Mouse (Mus musculus) embryonic stem cell, embryonic (primary cell): ENCODE measurements around the gene Rab5c.

ENCODE experiments used
- CTCF ChIA-PET, 4 experiments: fragments of 300-600 bp in 2 of 4; fragments of 350-600 bp in 2 of 4; sonication (Branson Sonifier 250); formaldehyde crosslinking; loops; one replicate each; lab custom pipeline; 2022; ENCODE audit warnings: inconsistent platforms in 2 of 4; lab: Charles Lee
- POLR2A ChIA-PET, 4 experiments: fragments of 300-600 bp in 2 of 4; fragments of 350-600 bp in 2 of 4; sonication (Branson Sonifier 250); formaldehyde crosslinking; loops; one replicate each; lab custom pipeline; 2022; ENCODE audit warnings: antibody characterized with exemption in 4 of 4, inconsistent platforms in 1 of 4; lab: Charles Lee

Rab5c gene

DNA sequence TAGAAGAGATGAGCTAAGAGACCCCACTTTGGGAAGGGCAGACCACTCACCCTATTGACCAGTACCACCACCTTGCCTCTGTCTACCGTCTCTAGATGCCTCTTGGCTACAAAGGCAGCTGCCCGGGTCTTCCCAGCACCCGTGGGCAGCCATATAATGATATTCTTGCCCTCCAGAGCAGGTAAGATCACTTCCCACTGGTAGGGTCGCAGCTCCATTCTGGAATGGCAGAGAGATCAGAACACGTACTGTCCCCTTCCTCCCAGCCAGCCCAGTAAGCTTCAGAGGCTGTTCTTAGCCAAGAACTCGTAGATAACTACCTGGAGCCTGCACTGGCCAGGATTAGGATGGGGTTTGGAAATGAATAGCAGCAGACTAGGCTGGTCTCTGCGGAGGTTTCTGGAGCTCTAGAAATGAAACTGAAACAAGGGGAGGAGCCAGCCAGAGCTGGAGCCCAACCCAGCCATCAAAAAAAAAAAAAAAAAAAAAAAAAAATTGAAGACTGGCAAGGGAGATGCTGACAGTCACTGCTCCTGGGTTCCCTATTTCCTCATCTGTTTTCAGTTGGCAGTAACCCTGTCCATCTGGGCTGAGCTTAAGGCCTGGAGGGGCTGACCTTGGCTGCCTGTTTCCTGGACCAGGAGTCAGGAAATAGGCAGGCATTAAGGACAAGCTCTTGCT, 34.0 kb downstream of the Rab5c start, which contains the start of gene Dhx58:
TSS of gene Dhx58 (minus strand) at position 421 of the 681 bp plus-strand sequence.
- CTCF ChIA-PET, result interaction anchor here (0.5 to 3.0 kb wide), 15 partner anchors 9 to 1867 kb away, joined by 3 to 13 read pairs (median 4); partner anchors contain the start of gene Acly (in 1 of the 4)
- POLR2A ChIA-PET, result interaction anchor here (0.6 to 3.7 kb wide), 24 partner anchors 8 to 807 kb away, joined by 3 to 26 read pairs (median 4); partner anchors contain the start of genes Kat2a (in 2 of the 4), Dnajc7 (in 1 of the 4), Hspb9 (in 1 of the 4) and Nkiras2 (in 1 of the 4)

DNA sequence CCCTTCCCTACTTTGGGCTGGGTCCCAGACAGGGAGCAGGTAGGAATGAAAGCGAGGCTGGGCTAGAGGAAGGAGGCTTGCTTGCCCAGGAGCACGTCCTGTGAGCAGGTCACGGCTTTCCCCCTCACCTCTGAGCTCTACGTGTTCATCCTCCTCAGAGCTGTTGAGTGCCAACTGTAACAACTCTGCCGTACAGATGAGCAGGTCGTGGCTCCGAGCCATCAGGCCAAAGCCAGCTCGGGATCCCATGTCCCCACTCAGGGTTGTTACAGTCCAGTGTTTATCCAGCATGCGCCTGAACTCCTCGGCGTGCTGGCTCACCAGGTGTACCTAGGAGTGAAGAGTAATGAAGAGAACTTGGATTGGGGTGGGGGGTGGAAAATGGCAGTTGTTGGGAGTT, 34.6 kb downstream of the Rab5c start:
- CTCF ChIA-PET, result interaction anchor here in 3 of 4 experiments (0.5 to 3.0 kb wide), 11 partner anchors 8 to 254 kb away, joined by 3 to 13 read pairs (median 7); partner anchors contain the start of gene Acly (in 1 of the 3)

DNA sequence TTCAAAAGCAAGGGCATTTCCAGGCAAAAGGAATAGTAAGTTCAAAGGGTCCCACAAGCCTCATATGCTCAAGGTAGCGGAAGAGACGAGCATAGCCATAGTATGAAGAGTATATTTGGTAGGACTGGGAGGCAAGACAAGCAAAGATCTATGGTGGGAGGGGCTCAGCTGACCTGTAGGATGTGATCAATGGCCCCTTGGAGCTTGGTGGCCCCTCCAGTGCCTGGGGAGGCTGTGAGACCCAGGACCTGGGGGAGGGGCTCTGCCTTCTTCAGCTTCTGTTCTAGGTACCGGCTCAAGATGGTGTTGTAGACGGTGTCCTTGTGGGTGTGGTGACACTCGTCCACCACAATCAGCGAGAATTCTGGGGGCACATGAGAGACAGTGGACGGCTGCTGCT, 35.1 kb downstream of the Rab5c start:
- ChIA-PET POLR2A (interaction anchor here (0.6 to 3.7 kb wide), 15 partner anchors 9 to 806 kb away, joined by 3 to 26 read pairs (median 4); partner anchors contain the start of genes Kat2a (in 2 of the 4), Hspb9 (in 1 of the 4), Nkiras2 (in 1 of the 4) and Rab5c (in 1 of the 4)), CTCF (interaction anchor here (0.6 to 3.0 kb wide), 11 partner anchors 8 to 254 kb away, joined by 3 to 13 read pairs (median 7); partner anchors contain the start of gene Acly (in 1 of the 4))

More for the DNA sequence above, 34.6 kb downstream of the Rab5c start:
- POLR2A ChIA-PET, result interaction anchor here (0.6 to 3.7 kb wide), 16 partner anchors 8 to 807 kb away, joined by 3 to 26 read pairs (median 4); partner anchors contain the start of genes Kat2a (in 2 of the 4), Hspb9 (in 1 of the 4), Nkiras2 (in 1 of the 4) and Rab5c (in 1 of the 4)

DNA sequence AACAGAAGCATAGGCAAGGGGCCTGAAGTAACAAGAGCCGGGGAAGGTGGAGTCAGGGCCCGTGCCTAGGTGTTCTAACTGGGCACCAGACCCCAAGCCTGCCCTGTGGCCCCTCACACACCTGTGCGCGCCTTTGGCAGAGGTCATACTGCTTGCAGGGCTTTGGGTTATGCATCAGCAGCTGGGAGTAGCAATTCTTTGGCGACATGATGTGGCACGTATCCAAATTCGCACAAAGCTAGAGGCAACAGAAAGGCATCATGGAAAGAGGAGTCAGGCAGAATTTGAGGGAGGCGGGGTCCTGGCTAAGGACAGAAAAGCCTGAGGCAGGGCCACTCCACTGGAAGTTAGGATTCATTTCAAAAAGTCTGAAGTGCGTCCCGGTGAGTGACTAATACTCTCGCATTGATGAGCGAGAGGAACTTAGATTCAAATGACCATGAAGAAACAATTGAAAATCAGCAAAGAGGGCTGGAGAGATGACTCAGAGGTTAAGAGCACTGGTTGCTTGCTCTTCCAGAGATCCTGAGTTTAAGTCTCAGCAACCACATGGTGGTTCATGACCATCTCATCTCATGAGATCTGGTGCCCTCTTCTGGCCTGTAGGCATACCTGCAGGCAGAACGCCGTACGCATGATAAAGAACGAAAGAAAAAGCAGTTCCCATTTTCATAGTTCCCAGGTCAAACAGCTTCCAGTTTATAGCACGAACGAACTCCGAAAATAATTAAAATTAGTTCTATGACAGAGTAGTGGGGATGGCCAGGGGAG, 35.7 kb downstream of the Rab5c start:
- ChIA-PET CTCF (interaction anchor here (0.6 to 5.3 kb wide), 14 partner anchors 8 to 255 kb away, joined by 3 to 14 read pairs (median 4); partner anchors contain the start of gene Hspb9 (in 1 of the 4)), POLR2A (interaction anchor here in 2 of 4 experiments (1.0 to 3.7 kb wide), 10 partner anchors 9 to 230 kb away, joined by 3 to 26 read pairs (median 4); partner anchors contain the start of genes Kat2a (in 2 of the 2), Klhl11 (in 1 of the 2) and Zfp385c (in 1 of the 2))

DNA sequence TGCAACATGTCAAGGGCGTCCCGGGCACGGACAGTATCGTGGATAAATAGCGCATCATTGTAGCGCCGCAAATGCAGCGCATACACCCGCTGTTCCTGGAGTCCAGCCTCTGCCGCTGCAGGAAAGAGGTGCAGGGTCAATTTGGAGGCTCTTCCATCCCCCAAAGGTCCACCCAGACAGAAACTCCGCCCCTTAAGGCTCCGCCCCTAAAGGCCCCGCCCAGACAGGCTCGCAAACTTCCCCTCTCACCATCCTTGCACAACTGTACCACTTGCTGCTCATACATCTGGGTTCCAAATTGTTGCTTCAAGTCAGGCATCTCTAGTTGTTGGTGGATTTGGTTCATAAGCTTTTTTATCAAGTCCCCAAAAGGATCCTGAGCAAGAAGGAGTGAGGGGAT, 36.7 kb downstream of the Rab5c start:
- CTCF ChIA-PET, result interaction anchor here in 3 of 4 experiments (0.5 to 5.3 kb wide), 6 partner anchors 13 to 121 kb away, joined by 3 to 14 read pairs (median 4); partner anchors contain the start of gene Hspb9 (in 1 of the 3)

DNA sequence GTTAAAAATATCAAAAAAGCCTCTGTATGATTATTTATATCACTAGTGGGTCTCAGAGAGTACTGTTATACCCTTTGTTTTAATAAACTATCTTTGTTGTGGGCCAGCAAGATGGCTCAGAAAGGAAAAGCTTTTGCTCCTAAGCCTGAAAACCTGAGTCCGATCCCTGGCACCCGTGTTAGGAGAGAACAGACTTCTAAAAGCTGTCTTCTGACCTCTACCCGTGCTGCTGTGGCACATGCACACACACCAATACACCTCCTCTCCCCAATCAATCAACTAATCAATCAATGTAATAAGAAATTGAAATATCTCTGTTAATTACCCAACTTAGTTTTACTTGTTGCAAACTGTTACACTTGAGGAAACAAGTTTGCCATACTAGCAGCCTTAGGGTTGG, 37.3 kb downstream of the Rab5c start:
- ChIA-PET CTCF (interaction anchor here in 3 of 4 experiments (0.5 to 5.3 kb wide), 7 partner anchors 14 to 339 kb away, joined by 3 to 18 read pairs (median 5); partner anchors contain the start of gene Hspb9 (in 1 of the 3)), POLR2A (interaction anchor here in 2 of 4 experiments (0.6 to 3.7 kb wide), 6 partner anchors 8 to 72 kb away, joined by 3 to 26 read pairs (median 3); partner anchors contain the start of genes Kat2a (in 1 of the 2) and Zfp385c (in 1 of the 2))

More for the DNA sequence above, 36.7 kb downstream of the Rab5c start:
- POLR2A ChIA-PET, result interaction anchor here in 2 of 4 experiments (0.6 to 3.7 kb wide), 7 partner anchors 9 to 73 kb away, joined by 3 to 26 read pairs (median 3); partner anchors contain the start of genes Kat2a (in 1 of the 2) and Zfp385c (in 1 of the 2)

DNA sequence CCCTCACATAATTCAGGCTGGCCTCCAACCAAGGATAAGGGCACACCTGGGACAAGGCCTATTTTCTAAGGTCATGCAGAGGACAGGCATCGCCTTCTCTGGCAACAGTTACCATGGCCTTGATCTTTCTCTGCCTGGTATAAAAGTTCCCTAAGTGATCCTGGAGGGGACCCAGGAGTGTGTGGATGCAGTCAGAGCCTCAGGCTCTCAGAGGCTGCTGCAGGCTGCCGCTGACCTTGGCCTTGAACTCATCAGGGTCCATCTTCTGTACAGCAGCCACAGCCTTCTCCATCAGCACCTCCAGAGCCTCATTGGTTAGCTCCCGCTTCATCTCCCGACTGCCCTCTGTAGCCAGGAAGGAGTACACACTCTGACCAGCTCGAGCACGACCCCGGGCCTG, 40.1 kb downstream of the Rab5c start:
- CTCF ChIA-PET, result interaction anchor here in 2 of 4 experiments (0.8 to 5.3 kb wide), 2 partner anchors 52 to 71 kb away, joined by 3 to 14 read pairs; no protein-coding TSS in a partner anchor
- POLR2A ChIA-PET, result no interaction called here

DNA sequence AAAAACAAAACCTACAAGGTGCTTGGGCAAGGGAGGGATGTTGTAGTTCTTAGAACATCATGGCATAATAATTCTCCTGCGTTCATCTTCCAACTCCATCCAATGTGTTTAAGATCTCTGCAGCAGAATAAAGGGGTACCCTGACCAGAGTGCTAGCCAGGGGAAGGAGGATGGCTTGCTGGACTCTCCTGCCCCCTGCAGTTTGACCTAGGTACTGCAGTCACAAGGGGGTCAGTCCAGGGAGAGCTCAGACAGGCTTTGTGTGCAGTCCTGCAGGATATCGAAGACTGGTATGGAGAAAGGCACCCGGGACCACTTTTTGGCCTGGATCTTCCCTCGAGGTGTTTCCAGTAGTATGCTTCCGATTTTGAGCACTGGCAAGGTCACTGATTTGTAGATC, 43.1 kb downstream of the Rab5c start:
- ChIA-PET CTCF (interaction anchor here (0.5 to 3.8 kb wide), 61 partner anchors 9 to 363 kb away, joined by 3 to 34 read pairs (median 4); partner anchors contain the start of genes Nkiras2 (in 3 of the 4), Dhx58 (in 2 of the 4), Dnajc7 (in 2 of the 4) and Acly (in 1 of the 4)), POLR2A (interaction anchor here in 2 of 4 experiments (0.6 to 2.2 kb wide), 7 partner anchors 10 to 264 kb away, joined by 3 to 7 read pairs (median 3); partner anchors contain the start of genes Dnajc7 (in 1 of the 2) and Nkiras2 (in 1 of the 2))

DNA sequence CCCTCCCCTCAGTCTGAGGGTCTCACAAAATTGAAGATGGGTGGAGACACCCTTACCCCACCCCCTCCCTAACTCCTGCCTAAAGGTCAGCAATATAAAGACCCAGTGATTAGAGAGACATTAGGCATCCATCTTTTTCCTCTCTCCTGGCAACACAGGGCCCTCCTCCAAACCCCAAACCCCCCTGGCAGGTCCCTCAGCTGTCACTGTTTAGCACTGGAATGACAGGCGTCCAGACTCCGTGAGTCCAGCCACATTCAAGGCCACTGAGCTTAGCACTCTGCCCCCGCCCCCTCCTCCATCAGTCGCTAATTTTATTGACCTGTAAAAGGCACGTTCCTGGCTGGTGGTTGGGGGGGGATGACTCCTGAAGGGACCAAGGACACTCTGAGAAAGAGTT, 44.9 kb downstream of the Rab5c start:
- ChIA-PET POLR2A (interaction anchor here (0.6 to 2.2 kb wide), 15 partner anchors 8 to 165 kb away, joined by 3 to 21 read pairs (median 3); partner anchors contain the start of genes Acly (in 1 of the 4), Dhx58 (in 1 of the 4), Dnajc7 (in 1 of the 4) and Nkiras2 (in 1 of the 4)), CTCF (interaction anchor here (0.6 to 3.8 kb wide), 8 partner anchors 11 to 296 kb away, joined by 3 to 34 read pairs (median 3); partner anchors contain the start of gene Jup (in 1 of the 4))

DNA sequence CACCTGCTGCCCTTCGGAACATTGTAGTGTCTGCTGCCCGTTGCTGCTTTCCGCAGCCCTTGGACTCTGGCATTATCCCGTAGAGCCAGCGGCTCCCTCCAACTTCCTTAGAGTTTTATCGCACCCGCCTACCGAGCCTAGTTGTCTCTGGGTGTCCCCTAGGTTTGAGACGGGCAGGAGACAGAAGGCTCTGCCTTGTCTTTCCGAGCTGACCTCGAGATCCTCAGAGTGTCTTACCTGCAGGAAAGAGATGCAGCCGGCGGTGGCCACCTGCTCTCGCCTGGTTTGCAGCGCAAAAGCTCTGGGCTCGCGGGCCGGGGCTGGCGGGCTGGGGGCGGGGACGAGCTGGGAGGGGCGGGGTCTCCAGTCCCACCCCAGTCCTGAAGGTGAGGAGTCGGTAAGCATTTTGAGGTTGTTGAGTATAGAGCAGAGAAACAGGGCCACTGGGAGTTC, 45.8 kb downstream of the Rab5c start, which contains the start of gene Zfp385c:
TSS of gene Zfp385c (minus strand) at position 292 of the 453 bp plus-strand sequence.
- ChIA-PET CTCF (interaction anchor here (0.7 to 3.8 kb wide), 16 partner anchors 9 to 327 kb away, joined by 3 to 34 read pairs (median 3); partner anchors contain the start of gene Acly (in 1 of the 4)), POLR2A (interaction anchor here (0.6 to 2.2 kb wide), 27 partner anchors 9 to 373 kb away, joined by 3 to 21 read pairs (median 3); partner anchors contain the start of genes Acly (in 1 of the 4), Cavin1 (in 1 of the 4), Dhx58 (in 1 of the 4) and Eif1 (in 1 of the 4))

DNA sequence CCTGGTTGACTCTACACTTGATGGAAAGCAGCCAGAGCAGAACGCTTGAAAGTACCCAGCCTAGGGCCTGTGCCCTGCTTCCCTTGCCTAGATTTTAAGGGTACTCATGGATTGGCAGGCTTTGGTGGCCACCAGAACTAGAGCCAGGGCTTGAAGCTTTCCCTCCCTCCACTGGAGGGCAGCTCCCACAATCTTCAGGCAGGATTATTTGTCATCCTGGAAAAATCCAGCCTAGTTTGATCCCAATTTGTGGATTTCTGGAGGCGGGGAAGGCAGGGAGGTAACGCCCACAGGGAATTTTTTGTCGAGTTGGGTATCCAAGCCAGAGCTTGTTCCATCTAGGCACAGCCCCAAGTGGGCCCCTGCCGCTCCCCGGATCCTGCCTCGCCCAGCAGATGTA, 47.6 kb downstream of the Rab5c start:
- POLR2A ChIA-PET, result interaction anchor here in 3 of 4 experiments (0.6 to 2.1 kb wide), 12 partner anchors 8 to 390 kb away, joined by 3 to 7 read pairs (median 3); partner anchors contain the start of genes Acly (in 1 of the 3) and Eif1 (in 1 of the 3)
- CTCF ChIA-PET, result interaction anchor here (0.6 to 1.3 kb wide), 6 partner anchors 44 to 163 kb away, joined by 3 to 5 read pairs (median 4); partner anchors contain the start of gene Dnajc7 (in 1 of the 4)

DNA sequence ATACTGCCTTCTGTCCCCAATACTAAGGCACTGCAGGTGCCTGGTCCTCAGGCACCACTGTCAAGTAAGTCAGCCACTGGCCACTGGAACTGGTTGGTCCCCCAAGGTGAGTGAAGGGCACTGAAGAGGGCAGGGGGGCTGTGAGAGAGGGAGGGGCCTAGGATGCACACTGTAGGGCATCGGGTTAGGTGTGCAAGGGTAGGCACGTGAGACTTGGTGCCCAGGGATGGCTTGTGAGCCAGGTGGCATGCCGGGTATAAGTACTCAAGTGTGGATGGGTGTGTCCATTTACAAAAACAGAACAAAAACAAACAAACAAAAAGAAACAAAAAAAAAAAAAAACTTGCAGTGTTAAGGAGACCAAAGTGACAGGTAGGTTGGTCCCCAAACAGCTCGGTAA, 49.6 kb downstream of the Rab5c start:
- POLR2A ChIA-PET, result interaction anchor here in 2 of 4 experiments (0.7 to 0.8 kb wide), 2 partner anchors 9 to 92 kb away, joined by 3 to 4 read pairs; no protein-coding TSS in a partner anchor
- CTCF ChIA-PET, result no interaction called here

DNA sequence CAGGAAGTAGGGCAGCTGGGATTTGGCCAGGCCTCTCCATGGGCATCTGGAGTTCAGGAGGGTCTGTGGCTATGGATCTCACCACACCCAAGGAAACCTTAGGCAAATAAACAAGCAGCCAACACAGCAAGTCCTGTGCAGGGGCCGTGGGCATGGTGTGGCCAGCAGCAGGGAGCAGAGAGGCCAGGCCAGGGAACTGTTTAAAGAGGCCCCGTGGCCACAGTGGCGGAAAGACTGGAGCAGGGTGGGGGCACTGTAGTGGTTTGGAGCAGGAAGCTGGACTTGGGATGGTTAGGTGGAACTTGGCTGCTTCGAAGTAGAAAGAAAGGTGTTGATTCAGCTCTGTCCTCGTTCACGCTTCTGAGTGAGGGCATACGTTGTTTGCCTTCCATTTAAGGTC, 50.8 kb downstream of the Rab5c start:
- CTCF ChIA-PET, result interaction anchor here in 2 of 4 experiments (0.6 to 0.7 kb wide), 2 partner anchors 117 to 192 kb away, joined by 3 to 4 read pairs; no protein-coding TSS in a partner anchor
- POLR2A ChIA-PET, result no interaction called here

DNA sequence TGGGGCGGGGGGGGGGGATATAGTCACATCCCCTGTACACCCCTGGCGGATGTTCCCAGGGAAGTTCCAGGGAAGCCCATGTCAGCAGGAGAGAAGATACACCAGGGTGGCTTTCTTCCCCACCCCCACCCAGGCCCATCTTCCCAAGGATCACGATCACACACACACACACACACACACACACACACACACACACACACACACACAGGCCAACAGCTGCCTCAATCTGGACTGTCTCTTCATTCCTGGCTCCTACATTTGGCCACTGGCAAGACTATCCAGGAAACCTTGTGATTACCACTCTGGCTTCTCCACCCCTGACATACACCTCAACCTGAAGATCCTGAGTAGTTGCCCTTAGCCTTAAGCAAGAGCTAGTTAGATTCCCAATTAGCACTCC, 52.6 kb downstream of the Rab5c start:
- ChIA-PET CTCF (interaction anchor here in 3 of 4 experiments (0.7 to 1.5 kb wide), 3 partner anchors 10 to 1973 kb away, joined by 3 to 6 read pairs (median 4); no protein-coding TSS in a partner anchor), POLR2A (interaction anchor here in 2 of 4 experiments (0.6 to 1.0 kb wide), 4 partner anchors 10 to 717 kb away, joined by 3 to 4 read pairs (median 4); no protein-coding TSS in a partner anchor)

DNA sequence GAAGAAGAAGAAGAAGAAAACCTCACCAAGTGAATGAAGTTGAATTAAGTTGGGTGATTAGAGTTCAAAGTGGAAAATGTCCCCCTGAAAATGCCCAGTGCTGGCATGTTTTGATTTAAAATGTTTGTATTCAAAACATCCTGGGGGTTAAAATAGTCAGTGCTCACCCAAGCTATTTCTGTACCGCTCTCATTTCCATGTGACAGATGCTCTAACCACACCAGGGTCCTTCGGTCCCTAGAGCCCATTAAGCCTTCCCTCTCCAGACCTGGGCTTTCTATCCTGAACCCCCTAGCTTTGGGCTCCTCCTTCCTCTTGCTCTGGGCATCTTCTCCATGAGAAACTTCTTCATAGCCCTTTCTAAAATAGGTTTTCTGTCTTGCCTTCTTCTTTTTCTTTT, 53.9 kb downstream of the Rab5c start:
- CTCF ChIA-PET, result interaction anchor here in 2 of 4 experiments (0.6 to 1.5 kb wide), 2 partner anchors 11 to 38 kb away, joined by 3 to 6 read pairs; no protein-coding TSS in a partner anchor
- POLR2A ChIA-PET, result interaction anchor here in 3 of 4 experiments (0.6 to 3.2 kb wide), 5 partner anchors 8 to 258 kb away, joined by 3 to 15 read pairs (median 3); partner anchors contain the start of gene Zfp385c (in 1 of the 3)
